Mouse (Mus musculus) adrenal gland, postnatal 25 days (tissue): ENCODE results near the gene Olfr820. TPM values are rescaled to one million over a fixed set of nuclear protein-coding genes. Genes with fewer than 3 reads are reported as not detected.
"Not testable (repeated sequence)": the region's sequence is repeated elsewhere in the genome, so short reads cannot be mapped to it uniquely, and the experiment has no call there.

Source experiments
- DNase-seq: peaks from one replicate; pipeline ENCODE4 v3.0.0; 2021; ENCODE audit warnings: mixed read lengths
- long read RNA-seq: library from polyadenylated mRNA; stranded (forward); transcript quantifications from one replicate; pipeline ENCODE4 v2.0.0, GENCODE M21; 2021
- total RNA-seq: library from RNA; stranded (reverse); gene quantifications from 2 replicates; pipeline ENCODE4 v1.2.3, GENCODE M21; 2021

The Olfr820 gene
- total RNA-seq: not detected in 2 replicates
- long read RNA-seq: 0 reads

- DNase-seq: no peak
These were observed at the start of gene Olfr820 for GRCm38 (mm10) chr10:130012321-130012720. Gene Olfr820 (plus strand): TSS chr10:130012621.

DNA sequence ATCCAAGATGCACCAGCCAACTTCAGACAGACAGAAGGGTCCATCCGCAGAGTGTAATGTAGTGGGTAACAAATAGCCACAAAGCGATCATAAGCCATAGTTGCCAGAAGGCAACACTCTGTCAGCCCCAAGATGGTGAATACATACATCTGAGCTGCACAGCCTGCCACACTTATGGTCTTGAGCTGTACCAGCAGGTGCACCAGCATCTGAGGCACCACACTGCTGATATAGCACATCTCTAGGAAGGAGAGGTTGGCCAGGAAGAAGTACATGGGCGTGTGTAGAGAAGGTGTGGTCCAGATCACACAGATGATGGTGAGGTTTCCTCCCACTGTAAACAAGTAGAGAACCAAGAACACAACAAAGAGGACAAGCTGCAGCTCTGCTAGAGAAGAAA is 46.2 kb upstream of the Olfr820 start:
- DNase-seq: not testable (repeated sequence)

GRCm38 (mm10) chr10:129967166-129967565 is 45.3 kb upstream of the Olfr820 start, which contains the start of gene Olfr819:
Gene Olfr819 (minus strand): TSS chr10:129967266.
- DNase-seq: not testable (repeated sequence)

DNA sequence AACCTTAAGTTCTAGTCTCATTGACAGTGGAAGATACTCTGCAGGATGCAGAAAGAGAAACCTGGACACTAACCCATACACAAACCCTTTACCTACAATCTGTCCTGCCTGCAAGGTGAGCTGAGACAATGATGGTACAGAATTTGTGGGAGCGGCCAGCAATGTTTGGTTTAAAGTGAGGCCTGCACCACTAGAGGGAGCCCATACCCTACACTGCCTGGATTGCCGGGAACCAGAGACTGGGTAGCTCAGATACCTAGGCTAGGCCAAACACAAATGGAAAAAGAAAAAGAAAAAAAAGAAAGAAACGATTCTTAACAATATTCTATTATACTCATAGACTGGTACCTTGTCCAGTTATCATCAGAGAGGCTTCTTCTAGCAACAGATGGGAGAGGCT is 39.4 kb upstream of the Olfr820 start:
- DNase-seq: not testable (repeated sequence)

DNA sequence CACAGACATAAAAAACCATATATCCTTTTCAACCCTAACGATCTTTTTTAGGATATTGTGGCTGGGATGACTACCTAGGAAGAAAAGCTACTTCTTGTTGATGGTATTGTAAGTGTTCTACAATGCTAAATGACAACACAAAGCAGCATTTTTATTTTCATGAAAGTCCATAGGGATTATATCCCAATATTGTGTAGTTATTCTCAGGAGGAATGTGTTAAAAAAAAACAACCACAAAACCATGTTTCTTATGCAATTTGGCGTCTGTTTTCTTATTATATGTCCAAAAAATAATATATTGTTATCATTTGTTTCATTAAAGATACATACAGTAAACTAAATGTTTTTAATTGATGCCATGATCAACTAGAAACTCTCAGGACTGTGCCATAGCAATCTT is 36.4 kb upstream of the Olfr820 start, which contains the start of gene Olfr247:
Gene Olfr247, minus strand, starts transcription at position 101 of the 400 bp plus-strand sequence.
- not testable (repeated sequence) for DNase-seq

- not testable (repeated sequence) for DNase-seq
These were observed 30.6 kb upstream of the Olfr820 start for GRCm38 (mm10) chr10:129981867-129982266.

- not testable (repeated sequence) for DNase-seq
These were observed 27.5 kb upstream of the Olfr820 start, which contains the start of gene Gm10310 for GRCm38 (mm10) chr10:129984962-129985361. Gene Gm10310 (minus strand): TSS chr10:129985062.

DNA sequence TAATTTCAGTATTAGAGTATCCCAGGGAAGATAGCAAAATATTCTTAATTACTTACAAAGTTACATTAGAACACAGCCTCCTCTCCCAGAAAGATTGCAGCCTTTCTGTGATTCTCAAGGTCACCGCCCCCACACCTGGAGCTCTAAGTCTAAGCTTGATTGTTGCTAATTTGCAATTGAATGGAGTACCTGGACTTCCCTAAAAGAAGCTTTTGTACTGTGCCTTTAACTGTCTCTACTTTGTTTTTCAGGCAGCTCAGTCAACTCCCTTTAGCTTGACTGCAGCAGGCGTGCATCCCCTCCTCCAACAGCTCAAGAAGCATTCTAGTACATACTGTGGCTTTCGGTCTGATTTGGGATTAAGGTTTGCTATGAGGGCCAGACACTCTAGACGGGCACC is 8.3 kb upstream of the Olfr820 start:
- DNase-seq: not testable (repeated sequence)

DNA sequence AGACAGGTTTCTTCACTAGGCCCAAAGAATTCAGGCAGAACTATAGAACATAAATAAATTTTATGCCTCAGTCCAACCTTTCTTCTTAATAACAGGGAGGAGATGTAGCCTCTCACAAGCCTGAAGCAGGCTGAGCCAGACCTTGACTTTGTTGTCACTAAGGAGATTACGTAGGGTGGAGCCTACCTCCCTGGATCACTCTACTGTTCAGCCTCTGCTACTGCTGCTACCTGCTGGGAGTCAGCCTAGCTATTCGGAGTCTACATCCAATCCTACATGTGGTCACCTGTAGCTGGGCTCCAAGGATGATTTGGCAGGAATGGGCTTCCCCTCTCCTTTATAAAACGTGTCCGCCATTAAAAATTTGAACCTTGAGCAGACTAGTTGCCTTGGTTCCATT is 7.1 kb upstream of the Olfr820 start:
- not testable (repeated sequence) for DNase-seq

GRCm38 (mm10) chr10:130030048-130030447 is 17.6 kb downstream of the Olfr820 start, which contains the start of gene Olfr821:
Gene Olfr821 (plus strand): TSS chr10:130030348.
- DNase-seq: no peak

GRCm38 (mm10) chr10:130037096-130037495 is 24.7 kb downstream of the Olfr820 start:
- no peak for DNase-seq

Other genes with a start within 250 kb of the Olfr820 start
- gene Olfr808, start 247.1 kb upstream of the Olfr820 start, total RNA-seq: not detected in 2 replicates
- gene Olfr809, start 238.0 kb upstream of the Olfr820 start, total RNA-seq: not detected in 2 replicates
- not detected in 2 replicates for gene Olfr810, start 217.7 kb upstream of the Olfr820 start, total RNA-seq
- not detected in 2 replicates for gene Olfr811, start 208.2 kb upstream of the Olfr820 start, total RNA-seq
- gene Olfr812, start 166.5 kb upstream of the Olfr820 start, total RNA-seq: not detected in 2 replicates
- gene Olfr813, start 157.3 kb upstream of the Olfr820 start, total RNA-seq: not detected in 2 replicates
- not detected in 2 replicates for gene Olfr814, start 132.8 kb upstream of the Olfr820 start, total RNA-seq
- not detected in 2 replicates for gene Olfr815, start 106.8 kb upstream of the Olfr820 start, total RNA-seq
- not detected in 2 replicates for gene Olfr816, start 97.0 kb upstream of the Olfr820 start, total RNA-seq
- not detected in 2 replicates for gene Olfr818, start 63.5 kb upstream of the Olfr820 start, total RNA-seq
- gene Olfr819, start 45.4 kb upstream of the Olfr820 start, total RNA-seq: not detected in 2 replicates
- gene Olfr247, start 36.5 kb upstream of the Olfr820 start, total RNA-seq: not detected in 2 replicates
- gene Gm10310, start 27.6 kb upstream of the Olfr820 start, total RNA-seq: not detected in 2 replicates
- not detected in 2 replicates for gene Olfr821, start 17.7 kb downstream of the Olfr820 start, total RNA-seq
- not detected in 2 replicates for gene Olfr822, start 58.6 kb downstream of the Olfr820 start, total RNA-seq
- gene Olfr823, start 102.8 kb downstream of the Olfr820 start, total RNA-seq: not detected in 2 replicates
- gene Olfr824, start 117.4 kb downstream of the Olfr820 start, total RNA-seq: not detected in 2 replicates
- not detected in 2 replicates for gene Olfr825, start 154.1 kb downstream of the Olfr820 start, total RNA-seq
- not detected in 2 replicates for gene Olfr826, start 171.6 kb downstream of the Olfr820 start, total RNA-seq
- gene Olfr827, start 201.8 kb downstream of the Olfr820 start, total RNA-seq: not detected in 2 replicates